Mouse (Mus musculus) spleen, postnatal 14 days (tissue): ENCODE results near the gene Samd11.

Experiments
- DNase-seq, 2 experiments: peaks; one replicate each; pipeline ENCODE4 v3.0.0; 2021 to 2022; ENCODE audit warnings: low spot score in 2 of 2

Samd11 gene

GRCm38 (mm10) chr4:156213134-156213533, 42.3 kb downstream of the Samd11 start:
- DNase-seq: no peak

DNA sequence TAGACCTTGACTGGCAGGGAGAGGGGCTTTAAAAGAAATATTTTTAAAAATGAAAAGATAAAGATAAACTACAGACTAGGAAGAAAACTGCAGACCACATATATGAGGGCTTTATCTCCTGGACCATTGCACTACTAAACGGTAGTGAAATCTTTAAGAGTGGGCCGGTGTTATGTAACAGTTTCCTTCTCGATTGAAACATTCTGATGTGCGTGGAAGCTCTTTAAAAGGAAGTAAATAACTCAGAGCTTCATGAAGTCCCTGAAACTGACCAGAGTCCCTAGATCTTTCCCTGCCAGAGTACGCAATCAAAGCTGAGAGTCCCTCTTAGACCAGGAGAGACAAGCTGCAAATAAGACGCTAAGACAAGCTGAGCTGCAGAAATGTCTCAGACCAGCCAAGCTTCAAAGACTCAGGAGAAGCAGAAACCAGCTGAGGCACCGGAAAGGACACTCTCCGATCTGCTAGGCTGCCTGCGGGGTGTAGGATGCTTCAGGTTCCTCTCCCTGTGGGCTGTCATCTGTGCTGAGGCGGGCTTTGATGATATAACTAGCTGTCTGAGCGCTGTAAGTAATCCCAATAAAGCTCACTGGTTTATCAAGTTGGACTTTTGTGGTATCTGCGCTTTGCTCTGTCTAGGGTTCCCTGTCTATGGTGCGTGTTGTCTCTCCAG, 45.4 kb downstream of the Samd11 start:
- no peak for DNase-seq

DNA sequence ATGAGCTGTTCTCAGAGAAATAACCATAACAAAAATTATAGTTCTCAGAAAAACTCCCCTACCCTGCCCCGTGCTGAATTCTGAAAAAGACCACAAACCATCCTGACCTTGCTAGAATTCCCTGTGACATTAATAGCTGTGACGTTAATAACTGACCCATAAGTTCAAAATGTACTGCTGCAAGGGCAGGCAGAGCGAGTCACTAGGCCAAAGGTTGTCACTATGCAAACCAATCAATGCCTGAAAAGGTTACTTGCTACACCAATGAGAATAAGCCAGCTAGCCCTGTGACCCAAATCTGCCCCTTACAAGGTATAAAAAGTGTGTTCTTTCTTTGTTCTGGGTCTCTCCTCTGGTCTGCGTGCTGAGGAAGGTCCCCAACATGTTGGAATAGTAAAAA, 46.6 kb downstream of the Samd11 start:
- DNase-seq: no peak

- no peak for DNase-seq
Measured at GRCm38 (mm10) chr4:156203413-156204131, 51.9 kb downstream of the Samd11 start.

GRCm38 (mm10) chr4:156203001-156203412, 52.5 kb downstream of the Samd11 start, which contains the start of gene AW011738:
Gene AW011738, plus strand, starts transcription at chr4:156203304.
- peak; percentile 36 to 50 for DNase-seq

- no peak for DNase-seq
Measured at GRCm38 (mm10) chr4:156202462-156202893, 53.0 kb downstream of the Samd11 start.

DNA sequence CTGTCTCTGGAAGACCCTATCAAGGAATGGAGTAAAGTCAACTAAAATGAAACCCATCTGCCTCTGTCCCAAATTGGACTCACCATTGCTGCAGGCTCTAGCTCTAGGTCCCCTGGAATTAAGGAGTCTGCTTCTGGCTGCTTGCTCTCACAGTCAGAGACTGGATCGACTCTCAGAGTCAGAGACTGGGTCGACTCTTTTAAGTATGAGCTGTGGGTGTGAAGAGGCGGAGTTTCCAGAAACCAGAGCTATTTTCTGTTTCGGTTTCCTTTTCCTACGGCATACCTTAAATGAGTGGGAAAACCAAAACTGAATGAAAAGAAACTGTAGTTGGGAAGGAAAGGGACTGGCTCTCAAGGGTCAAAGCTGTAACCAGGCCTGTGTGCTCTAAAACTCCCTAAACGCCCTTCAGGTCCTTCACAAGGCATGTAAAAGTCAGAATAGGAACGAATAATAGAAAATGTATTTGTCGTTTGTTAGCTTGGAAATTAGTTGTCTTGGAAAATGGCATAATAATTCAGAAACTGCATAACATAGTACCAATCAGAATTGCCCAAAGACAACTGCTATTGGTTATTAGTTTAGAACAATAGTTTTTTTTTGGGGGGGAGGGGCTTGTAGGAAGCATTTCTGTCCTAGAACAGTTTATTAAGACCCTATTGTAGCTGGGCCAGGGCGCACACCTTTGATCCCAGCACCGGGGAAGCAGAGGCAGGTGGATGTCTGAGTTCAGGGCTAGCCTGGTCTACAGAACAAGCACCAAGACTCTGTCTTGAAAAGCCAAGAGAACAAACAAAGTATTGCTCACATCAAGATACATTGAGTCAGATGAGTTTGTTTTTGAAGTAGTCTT, 54.6 kb downstream of the Samd11 start, which contains the start of gene Isg15:
Isg15 (minus strand) TSS at position 196 of the 853 bp plus-strand sequence.
- DNase-seq: no peak

GRCm38 (mm10) chr4:156197829-156198205, 57.6 kb downstream of the Samd11 start:
- DNase-seq: peak; percentile 76 to 83

DNA sequence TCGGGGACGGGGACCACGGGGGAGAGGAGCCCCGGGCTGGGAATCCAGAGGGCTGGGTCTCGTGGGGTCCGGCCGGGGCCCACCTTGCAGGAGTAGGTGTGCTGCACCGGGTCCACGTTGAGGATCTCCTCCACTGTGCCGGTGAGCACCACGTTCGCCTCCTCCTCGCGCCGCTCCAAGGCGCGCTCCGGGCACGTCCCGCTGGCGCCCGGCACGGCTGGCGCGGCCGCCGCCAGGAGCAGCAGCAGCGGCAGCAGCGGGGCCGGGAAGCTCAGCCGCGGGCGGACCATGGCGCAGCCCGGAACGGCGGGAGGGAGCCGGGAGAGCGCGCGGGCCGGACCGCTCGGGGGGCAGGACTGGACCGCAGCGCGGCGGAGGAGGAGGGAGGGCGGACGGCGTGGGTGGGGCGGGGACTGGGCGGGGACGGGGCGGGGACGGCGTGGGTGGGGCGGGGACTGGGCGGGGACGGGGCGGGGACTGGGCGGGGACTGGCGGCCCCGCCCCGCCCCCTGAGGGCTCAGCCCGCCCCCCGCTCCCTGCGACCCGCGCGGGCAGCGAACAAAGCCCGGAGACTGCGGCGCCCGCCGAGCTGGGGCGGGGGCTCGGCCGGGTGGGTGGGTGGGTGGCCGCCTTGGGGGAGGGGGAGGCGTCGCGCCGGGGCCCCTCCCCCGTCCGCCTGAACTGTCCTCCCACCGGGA, 58.2 kb downstream of the Samd11 start, which contains the start of gene Agrn:
Agrn (minus strand) TSS at position 358 of the 698 bp plus-strand sequence.
- DNase-seq: peak; percentile 46 to 50
